Mouse (Mus musculus) erythroblast, embryonic 14.5 days (primary cell): ENCODE data around the gene Rprd1b.

Source experiments
- GATA1 ChIP-seq: IDR thresholded peaks from 2 replicates; pipeline ENCODE4 v1.6.1; 2012; ENCODE audit warnings: low read length, inconsistent platforms, mixed read lengths
- TAL1 ChIP-seq: IDR thresholded peaks from 3 replicates; pipeline ENCODE4 v1.6.1; 2012; ENCODE audit warnings: low read length, inconsistent platforms, mixed read lengths

GRCm38 (mm10) chr2:158140664-158141063 is 112.4 kb downstream of the Rprd1b start:
- TF ChIP-seq GATA1: no peak
- no peak for TF ChIP-seq TAL1
